ENCODE assay signal across 11 mouse cellular contexts in genomic region chr10:39639783-39640182, GRCm38 (mm10). TPM values are rescaled to one million over a fixed set of nuclear protein-coding genes. Genes with fewer than 3 reads are reported as not detected.
DNase-seq lines count a peak whose midpoint lies in the region; ATAC-seq and TF ChIP-seq lines count a peak whose summit lies in the region.
"Had no signal": no experiment of that assay in that cellular context is flagged by ENCODE, and none has a peak within 500 bp of the region (broad histone marks: within the 10 kb centered on the region; RNA-seq: fewer than 3 reads in every experiment).

No protein-coding gene starts in this region.

- no peak for TF ChIP-seq EP300 in heart, adult 2 months (IDR thresholded peaks at IDR 0.05; ENCODE audit: insufficient read depth, low read depth, low read length)

- no peak for ATAC-seq in heart, embryonic 11.5 days (replicated peaks; ENCODE audit: insufficient number of reproducible peaks, low FRiP score, low TSS enrichment)

- no peaks in the 10 kb centered on the region for H3K27me3 ChIP-seq in heart, adult 2 months (ENCODE audit: control insufficient read depth, insufficient read depth, low read length)
- H3K27me3 ChIP-seq in heart, embryonic 11.5 days (ENCODE audit: control insufficient read depth, insufficient read depth, low read length) = no peaks in the 10 kb centered on the region
- H3K27me3 ChIP-seq: limb, embryonic 12.5 days; neural tube, embryonic 15.5 days had no signal

- H3K79me2 ChIP-seq in heart, adult 2 months (replicated peaks; ENCODE audit: control insufficient read depth, insufficient read depth, low read length) = no peaks in the 10 kb centered on the region; the same call in 1 of the 2 replicates

- H3K36me3 ChIP-seq in heart, adult 2 months (ENCODE audit: control insufficient read depth, insufficient read depth, low read length) = no peaks in the 10 kb centered on the region; the same call in 1 of the 2 replicates
- peaks cover 9% of the 10 kb centered on the region; the same call in 1 of the 2 replicates for H3K36me3 ChIP-seq in heart, embryonic 11.5 days (ENCODE audit: control insufficient read depth, insufficient read depth, low read length)
- H3K36me3 ChIP-seq: neural tube, embryonic 15.5 days had no signal

- H3K4me3 ChIP-seq in heart, adult 2 months = no peak overlapping the region
- no peak overlapping the region for H3K4me3 ChIP-seq in heart, embryonic 11.5 days (ENCODE audit: low read depth, low read length)
- H3K4me3 ChIP-seq: limb, embryonic 12.5 days; neural tube, embryonic 15.5 days had no signal

- intact Hi-C loops in heart, adult 2 months (cut with DNase I) = no loop called here

- peak overlapping the region; percentile 38; the same call in 1 of the 2 replicates for H3K27ac ChIP-seq in heart, adult 2 months
- no peak overlapping the region for H3K27ac ChIP-seq in heart, embryonic 11.5 days (ENCODE audit: low read depth, low read length)

- no peak overlapping the region for H3K9ac ChIP-seq in heart, adult 2 months (ENCODE audit: low read depth, low read length)
- H3K9ac ChIP-seq in heart, embryonic 11.5 days (ENCODE audit: low read depth, low read length) = no peak overlapping the region
- H3K9ac ChIP-seq: limb, embryonic 12.5 days; neural tube, embryonic 15.5 days had no signal

- TF ChIP-seq CTCF in heart, adult 2 months (IDR thresholded peaks at IDR 0.05) = no peak

- DNase-seq in heart, adult 2 months = no peak
- peak; percentile 77 for DNase-seq in 3T3-L1 (ENCODE audit: low read depth, low spot score)
- peak; percentile 70 for DNase-seq in Muller cell, postnatal 12 days (ENCODE audit: inconsistent ontology term)
- peak; percentile 51 for DNase-seq in lung, postnatal 10 days
- DNase-seq in thymus, postnatal 0 days (ENCODE audit: low spot score) = no peak
- no peak for DNase-seq in liver
- DNase-seq: cerebellum, postnatal 10 days; gastrocnemius, postnatal 10 days had no signal

- H3K4me2 ChIP-seq in heart, embryonic 11.5 days = no peak overlapping the region
- H3K4me2 ChIP-seq: neural tube, embryonic 15.5 days had no signal

- H3K9me3 ChIP-seq in heart, embryonic 11.5 days (replicated peaks; ENCODE audit: control insufficient read depth, low read length) = no peaks in the 10 kb centered on the region
- H3K9me3 ChIP-seq: limb, embryonic 12.5 days; neural tube, embryonic 15.5 days had no signal

- 81% methylated on average over 5 of the region's 5 CpGs for WGBS in heart, adult 2 months
- WGBS in heart, embryonic 11.5 days (ENCODE audit: insufficient replicate concordance) = 86% methylated on average over 5 of the region's 5 CpGs

- TF ChIP-seq POLR2A in heart, adult 2 months (IDR thresholded peaks at IDR 0.05; ENCODE audit: insufficient read depth, low read depth, low read length) = no peak

- peaks cover 2% of the 10 kb centered on the region; the same call in 1 of the 2 replicates for H3K4me1 ChIP-seq in heart, adult 2 months (ENCODE audit: control insufficient read depth, insufficient read depth, low read length)
- peaks cover 9% of the 10 kb centered on the region for H3K4me1 ChIP-seq in heart, embryonic 11.5 days (ENCODE audit: control insufficient read depth, insufficient read depth, low read length)

RNA-seq across cellular contexts. Expression of gene Traf3ip2, which starts 27.0 kb away (rescaled TPM):
- total RNA-seq in heart, adult 2 months (2021) = 1 to 10 TPM; 5.0 to 6.5 TPM
- 7.1 and 7.8 TPM in 2 replicates for polyA plus RNA-seq in heart, adult 2 months (2012; rRNA removed)
- polyA plus RNA-seq in heart, embryonic 11.5 days (2014; fragmentation: Nextera tagmentation; extraction: Ambion mirVana) = 11.6 and 12.9 TPM in 2 replicates
- 13.9 and 19.3 TPM in 2 replicates for polyA plus RNA-seq in thymus, postnatal 0 days (2015; fragmentation: Nextera tagmentation; extraction: Ambion mirVana)

Comparison
In these comparisons a context has a peak if more than half of its experiments do, and no peak if none do; other contexts are left out.
1. DNase-seq: peak in 3T3-L1 (single experiment), Muller cell, postnatal 12 days (single experiment) and lung, postnatal 10 days (single experiment); none in heart, adult 2 months (0 of 2), thymus, postnatal 0 days (single experiment) and liver (single experiment).